Mouse (Mus musculus) small intestine, adult 2 months (tissue): ENCODE measurements around the gene Ppp1r13l.

Experiments used
- CTCF ChIP-seq: fragments of 200-500 bp; IDR thresholded peaks from 2 replicates; pipeline ENCODE4 v1.5.1; 2012; ENCODE audit warnings: low read depth, mild to moderate bottlenecking, control low read depth, inconsistent platforms, low read length, moderate library complexity, mixed read lengths; ENCODE audit not compliant: insufficient replicate concordance, insufficient read length; ENCODE audit errors: extremely low read depth
- POLR2A ChIP-seq: fragments of 200-500 bp; IDR thresholded peaks from 2 replicates; pipeline ENCODE4 v1.6.1; 2012; ENCODE audit warnings: low read depth, mild to moderate bottlenecking, control low read depth, inconsistent platforms, low read length, moderate library complexity

DNA sequence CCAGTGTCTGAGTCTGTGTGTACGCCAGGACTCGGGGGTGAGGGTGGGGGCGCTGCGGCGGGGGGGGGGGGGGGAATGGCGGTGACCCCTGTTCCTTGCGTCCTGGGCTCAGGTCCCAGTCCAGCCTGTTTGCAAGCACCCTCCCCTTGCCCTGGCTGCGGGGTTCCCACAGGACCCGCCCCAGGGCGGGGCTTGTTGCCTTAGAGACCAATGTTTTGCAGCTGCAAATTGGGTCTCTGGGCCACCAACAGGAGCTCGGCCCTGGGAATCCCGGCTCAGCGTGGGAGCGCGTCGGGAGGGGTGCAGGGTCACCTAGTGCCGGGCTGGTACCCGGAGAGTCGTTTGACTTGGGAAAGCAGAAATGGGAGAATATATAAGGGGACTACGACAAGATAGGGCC lies 33.2 kb upstream of the Ppp1r13l start:
- TF ChIP-seq CTCF, result no peak
- no peak for TF ChIP-seq POLR2A
